Mouse (Mus musculus): ENCODE measurements around the gene Rab31.

- TF ChIP-seq POLR2A (IDR thresholded peaks at IDR 0.05; ENCODE audit: insufficient read length, low read depth) = no peak
- TF ChIP-seq E2F4 (IDR thresholded peaks at IDR 0.05; ENCODE audit: insufficient read depth) = no peak
Observed at GRCm38 (mm10) chr17:65732666-65733065, 39.9 kb downstream of the Rab31 start.

All from myocyte (in vitro differentiated cells).